Mouse (Mus musculus): Measurements from ENCODE around the gene Selenoo. TPM values are rescaled to one million over a fixed set of nuclear protein-coding genes. Genes with fewer than 3 reads are reported as not detected.
A peak's percentile ranks its signal among the peaks of the same experiment; 100 is the strongest.

Selenoo gene
- polyA plus RNA-seq, 1 experiment from 2014 or later, result 21.5 TPM

DNA sequence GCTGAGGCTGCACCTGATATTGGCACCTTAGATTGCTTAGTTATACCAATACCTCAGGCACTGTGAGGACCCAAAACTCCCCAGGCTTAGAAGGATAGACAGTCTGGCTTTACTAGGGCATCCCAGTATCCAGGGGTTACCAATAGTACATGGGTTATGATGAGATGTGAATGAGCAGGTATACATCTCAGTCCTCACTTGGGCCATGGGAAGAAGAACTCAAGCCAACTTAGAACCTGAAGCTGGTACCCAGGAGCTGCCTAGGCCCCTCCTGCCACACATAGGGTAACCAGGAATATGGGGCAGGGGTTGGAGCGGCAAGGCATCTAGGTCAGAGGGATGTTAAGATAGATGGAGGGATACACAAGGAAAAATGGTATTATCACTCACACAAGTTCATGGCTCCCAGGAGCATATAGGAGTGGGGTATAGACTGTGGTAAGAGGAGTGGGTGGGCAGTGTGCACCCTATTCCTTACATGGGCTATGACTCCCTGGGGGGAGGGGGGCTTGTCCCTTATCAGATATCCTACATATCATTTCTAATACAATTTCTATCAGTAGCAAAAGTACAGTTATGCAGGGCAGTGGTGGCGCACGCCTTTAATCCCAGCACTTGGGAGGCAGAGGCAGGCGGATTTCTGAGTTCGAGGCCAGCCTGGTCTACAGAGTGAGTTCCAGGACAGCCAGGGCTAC lies 47.7 kb downstream of the Selenoo start:
- DNase-seq, result no peak
- Histone ChIP-seq H3K4me1 (ENCODE audit: insufficient read depth) (0 out of 2 replicates have a peak, but pooled peaks cover 2% of the 10 kb centered on the region), H3K27ac (ENCODE audit: low read depth) (no peak overlapping the region), H3K27me3 (ENCODE audit: insufficient read depth, low read length) (peaks cover 31% of the 10 kb centered on the region), H3K9me3 (ENCODE audit: low read depth, low read length) (no peaks in the 10 kb centered on the region), H3K4me2 (no peak overlapping the region), H3K4me3 (ENCODE audit: low read depth, low read length) (no peak overlapping the region), H3K9ac (no peak overlapping the region), H3K36me3 (ENCODE audit: insufficient read depth) (no peaks in the 10 kb centered on the region)
- TF ChIP-seq CTCF (IDR thresholded peaks at IDR 0.05; ENCODE audit: low read depth), result no peak
- ATAC-seq (ENCODE audit: insufficient read depth), result no peak
- WGBS, result 92% methylated on average over 4 of the region's 5 CpGs

DNA sequence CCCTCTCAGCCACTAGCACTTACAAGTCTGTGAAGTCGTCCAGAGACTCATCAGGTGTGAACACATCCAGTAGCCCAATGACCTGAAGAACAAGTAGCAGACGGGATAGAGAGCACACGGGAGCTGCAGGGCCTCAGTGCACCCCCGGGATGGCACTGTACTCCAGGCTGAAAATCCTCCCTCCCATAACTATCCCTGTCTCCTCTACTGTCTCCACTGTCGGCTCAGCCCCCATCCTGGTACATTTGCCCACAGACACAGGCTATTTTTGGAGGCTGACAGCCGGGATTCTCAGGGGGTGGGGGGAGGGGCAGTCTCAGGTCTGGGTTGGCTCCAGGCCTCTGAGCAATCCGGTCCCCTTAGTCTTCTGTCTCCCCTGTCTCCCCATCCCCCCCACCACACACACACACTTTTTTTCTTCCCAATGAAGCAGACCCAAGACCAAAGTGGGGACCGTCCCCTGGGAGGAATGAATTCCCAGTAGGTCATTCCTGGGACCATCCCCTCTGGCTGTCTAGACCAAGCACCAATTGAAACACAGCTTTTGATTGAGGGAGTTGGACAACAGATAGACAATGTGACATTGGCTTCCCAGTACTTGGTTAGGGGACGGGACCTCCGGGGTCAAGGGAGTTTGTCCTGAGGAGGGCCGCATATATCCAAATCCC lies 48.6 kb downstream of the Selenoo start:
- 68% methylated on average over 11 of the region's 11 CpGs for WGBS
- Histone ChIP-seq H3K27ac (ENCODE audit: low read depth) (no peak overlapping the region), H3K4me2 (no peak overlapping the region), H3K9ac (no peak overlapping the region), H3K27me3 (ENCODE audit: insufficient read depth, low read length) (peaks cover 37% of the 10 kb centered on the region), H3K36me3 (ENCODE audit: insufficient read depth) (no peaks in the 10 kb centered on the region), H3K4me3 (ENCODE audit: low read depth, low read length) (no peak overlapping the region), H3K9me3 (ENCODE audit: low read depth, low read length) (no peaks in the 10 kb centered on the region), H3K4me1 (ENCODE audit: insufficient read depth) (0 out of 2 replicates have a peak, but pooled peaks cover 2% of the 10 kb centered on the region)
- TF ChIP-seq CTCF (IDR thresholded peaks at IDR 0.05; ENCODE audit: low read depth), result no peak
- ATAC-seq (ENCODE audit: insufficient read depth) (no peak), DNase-seq (no peak)

DNA sequence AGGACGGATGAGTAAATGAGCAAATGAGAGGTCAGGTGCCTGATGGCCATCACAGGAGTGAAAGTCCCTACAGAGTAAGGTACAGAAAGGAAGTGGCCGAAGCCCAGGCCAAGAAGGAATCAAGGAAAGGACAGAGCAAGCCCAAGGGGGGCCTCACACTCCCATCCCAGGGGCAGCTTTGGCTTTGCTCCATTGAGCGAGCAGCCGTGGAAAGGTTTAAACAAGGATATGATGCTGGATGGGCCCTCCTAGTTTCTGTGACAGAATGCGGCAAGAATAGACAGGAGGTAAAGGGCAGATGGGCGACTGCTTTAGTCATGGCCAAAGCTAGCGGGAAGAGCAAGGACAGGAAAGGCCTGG lies 49.1 kb downstream of the Selenoo start:
- WGBS, result 78% methylated on average over 7 of the region's 7 CpGs
- no peak for ATAC-seq (ENCODE audit: insufficient read depth)

DNA sequence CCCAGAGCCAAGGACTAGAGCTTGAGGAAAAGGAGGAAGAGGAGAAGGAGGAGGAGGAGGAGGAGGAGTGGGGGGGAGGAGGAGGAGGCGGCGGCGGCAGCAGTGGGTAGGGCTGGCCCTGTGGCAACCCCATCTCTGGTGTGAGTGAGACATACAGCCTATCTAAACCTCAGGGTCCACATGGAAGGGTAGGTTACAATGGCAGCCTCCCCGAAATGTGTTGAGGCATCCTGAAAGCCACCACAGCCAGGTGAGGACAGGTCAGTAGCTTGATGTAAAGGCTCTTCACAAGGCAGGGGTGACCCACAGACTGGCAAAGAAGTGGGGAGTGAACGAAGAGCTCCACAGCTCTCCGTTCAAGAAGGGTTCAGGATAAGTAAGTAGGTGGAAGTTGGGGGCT lies 49.6 kb downstream of the Selenoo start:
- 87% methylated on average over 6 of the region's 6 CpGs for WGBS
- H3K27me3 ChIP-seq (ENCODE audit: insufficient read depth, low read length), result peaks cover 37% of the 10 kb centered on the region
- no peak overlapping the region for H3K4me3 ChIP-seq (ENCODE audit: low read depth, low read length)
- no peaks in the 10 kb centered on the region for H3K9me3 ChIP-seq (ENCODE audit: low read depth, low read length)
- H3K27ac ChIP-seq (ENCODE audit: low read depth), result no peak overlapping the region
- no peak overlapping the region for H3K9ac ChIP-seq
- ATAC-seq (ENCODE audit: insufficient read depth) (no peak), DNase-seq (no peak)
- H3K4me1 ChIP-seq (ENCODE audit: insufficient read depth), result 0 out of 2 replicates have a peak, but pooled peaks cover 2% of the 10 kb centered on the region
- no peaks in the 10 kb centered on the region for H3K36me3 ChIP-seq (ENCODE audit: insufficient read depth)
- no peak overlapping the region for H3K4me2 ChIP-seq
- TF ChIP-seq CTCF (IDR thresholded peaks at IDR 0.05; ENCODE audit: low read depth), result no peak

More for the DNA sequence above, 49.1 kb downstream of the Selenoo start:
- Histone ChIP-seq H3K27me3 (ENCODE audit: insufficient read depth, low read length) (peaks cover 37% of the 10 kb centered on the region), H3K36me3 (ENCODE audit: insufficient read depth) (no peaks in the 10 kb centered on the region), H3K9ac (no peak overlapping the region), H3K4me1 (ENCODE audit: insufficient read depth) (0 out of 2 replicates have a peak, but pooled peaks cover 2% of the 10 kb centered on the region), H3K9me3 (ENCODE audit: low read depth, low read length) (no peaks in the 10 kb centered on the region), H3K4me2 (no peak overlapping the region), H3K4me3 (ENCODE audit: low read depth, low read length) (no peak overlapping the region), H3K27ac (ENCODE audit: low read depth) (no peak overlapping the region)
- no peak for TF ChIP-seq CTCF (IDR thresholded peaks at IDR 0.05; ENCODE audit: low read depth)
- DNase-seq, result no peak

- H3K36me3 ChIP-seq (ENCODE audit: insufficient read depth), result no peaks in the 10 kb centered on the region
- TF ChIP-seq CTCF (IDR thresholded peaks at IDR 0.05; ENCODE audit: low read depth), result no peak
- peak overlapping the region; percentile 53 for H3K4me3 ChIP-seq (ENCODE audit: low read depth, low read length)
- H3K27ac ChIP-seq (ENCODE audit: low read depth), result no peak overlapping the region
- ATAC-seq (ENCODE audit: insufficient read depth) (peak; percentile 45), DNase-seq (peak; percentile 65)
- peaks cover 41% of the 10 kb centered on the region for H3K27me3 ChIP-seq (ENCODE audit: insufficient read depth, low read length)
- H3K9me3 ChIP-seq (ENCODE audit: low read depth, low read length), result no peaks in the 10 kb centered on the region
- H3K4me1 ChIP-seq (ENCODE audit: insufficient read depth), result 0 out of 2 replicates have a peak, but pooled peaks cover 2% of the 10 kb centered on the region
- H3K4me2 ChIP-seq, result peak overlapping the region; percentile 88
- peak overlapping the region; percentile 58 for H3K9ac ChIP-seq
- whole genome bisulfite sequencing, result under 1% methylated on average over 52 of the region's 53 CpGs
Measured at GRCm38 (mm10) chr15:89140048-89140658, 51.3 kb downstream of the Selenoo start.

DNA sequence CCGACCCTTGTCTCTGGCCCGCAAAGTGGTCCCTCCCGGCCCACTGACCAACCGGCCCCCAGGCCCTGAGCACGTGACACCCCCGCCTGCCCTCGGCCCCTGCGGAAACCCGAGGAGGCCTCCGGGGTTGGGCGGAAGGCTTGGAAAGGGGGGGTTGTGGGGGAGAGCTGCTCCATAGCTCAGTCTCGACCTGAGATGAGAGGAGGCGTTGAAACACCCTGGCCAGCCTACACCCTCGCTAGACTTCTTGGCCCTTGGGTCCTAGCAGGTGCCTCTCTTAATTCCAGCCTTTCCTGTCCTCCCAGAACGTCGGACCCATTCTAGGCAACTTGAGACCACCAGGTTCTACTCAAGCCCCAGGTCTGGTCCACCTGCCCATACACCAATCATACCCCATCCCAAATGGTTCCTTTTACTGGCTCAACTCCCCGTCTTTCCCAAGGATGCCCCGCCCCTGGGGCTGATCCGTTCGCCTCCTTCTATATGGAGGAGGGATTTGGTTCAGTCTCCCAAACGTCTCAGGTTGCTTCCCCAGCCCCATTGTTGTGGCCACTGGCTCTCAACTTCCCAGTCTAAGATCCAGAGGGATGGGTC lies 51.9 kb downstream of the Selenoo start, which contains the start of gene Mapk12:
Gene Mapk12, minus strand, starts transcription at position 45 of the 594 bp plus-strand sequence.
- H3K27me3 ChIP-seq (ENCODE audit: insufficient read depth, low read length), result peaks cover 47% of the 10 kb centered on the region
- WGBS, result 2% methylated on average over 21 of the region's 21 CpGs

More for the DNA sequence above, 51.9 kb downstream of the Selenoo start, which contains the start of gene Mapk12:
- Histone ChIP-seq H3K4me2 (peak within 1 kb of the TSS; percentile 88), H3K36me3 (ENCODE audit: insufficient read depth) (no peaks in the 10 kb centered on the region), H3K4me1 (ENCODE audit: insufficient read depth) (0 out of 2 replicates have a peak, but pooled peaks cover 2% of the 10 kb centered on the region), H3K9ac (peak within 1 kb of the TSS; percentile 58), H3K9me3 (ENCODE audit: low read depth, low read length) (no peaks in the 10 kb centered on the region), H3K4me3 (ENCODE audit: low read depth, low read length) (peak within 1 kb of the TSS; percentile 53), H3K27ac (ENCODE audit: low read depth) (no peak within 1 kb of the TSS)
- no peak for TF ChIP-seq CTCF (IDR thresholded peaks at IDR 0.05; ENCODE audit: low read depth)
- ATAC-seq (ENCODE audit: insufficient read depth), result peak; percentile 67
- peak; percentile 49 for DNase-seq
